Comparison of ENCODE assay signal across 10 mouse cellular contexts in the genomic region with DNA sequence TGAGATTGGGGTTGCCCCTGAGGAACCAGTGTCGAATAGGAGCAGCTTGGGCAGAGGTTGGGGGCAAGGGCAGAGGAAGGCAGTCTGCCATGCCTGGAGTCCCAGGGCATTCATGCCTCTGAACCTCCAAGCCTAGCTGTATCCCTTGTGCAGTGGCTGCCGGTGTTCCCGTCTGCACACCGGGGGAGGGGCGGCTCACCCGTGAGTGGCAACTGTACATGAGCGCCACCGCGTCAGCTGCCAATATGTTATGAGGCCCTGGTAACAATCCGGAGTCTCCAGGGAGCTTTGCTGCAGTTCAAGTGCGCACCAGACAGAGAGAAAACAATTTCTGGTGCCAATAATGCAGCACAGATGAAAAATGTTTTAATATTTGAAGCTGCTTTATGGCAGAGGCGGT.
DNase-seq lines count a peak whose midpoint lies in the region; ATAC-seq lines count a peak whose summit lies in the region.
"Had no signal": no experiment of that assay in that cellular context is flagged by ENCODE, and none has a peak within 500 bp of the region (broad histone marks: within the 10 kb centered on the region; RNA-seq: fewer than 3 reads in every experiment).

No protein-coding gene starts in this region.

- WGBS in forebrain, embryonic 12.5 days: 62% methylated on average over 12 of the region's 12 CpGs
- 89% methylated on average over 12 of the region's 12 CpGs for WGBS in forebrain, embryonic 10.5 days

- ATAC-seq in forebrain, embryonic 12.5 days (ENCODE audit: low FRiP score): peak; percentile 81

- H3K36me3 ChIP-seq in forebrain, embryonic 12.5 days (replicated peaks): no peaks in the 10 kb centered on the region
- no peaks in the 10 kb centered on the region for H3K36me3 ChIP-seq in forebrain, embryonic 10.5 days (replicated peaks)

- no peaks in the 10 kb centered on the region for H3K9me3 ChIP-seq in forebrain, embryonic 12.5 days
- H3K9me3 ChIP-seq in forebrain, embryonic 10.5 days: no peaks in the 10 kb centered on the region

- peaks cover 10% of the 10 kb centered on the region for H3K4me1 ChIP-seq in forebrain, embryonic 12.5 days
- H3K4me1 ChIP-seq in forebrain, embryonic 10.5 days: peaks cover 8% of the 10 kb centered on the region

- no peaks in the 10 kb centered on the region for H3K27me3 ChIP-seq in forebrain, embryonic 12.5 days
- H3K27me3 ChIP-seq in forebrain, embryonic 10.5 days (ENCODE audit: poor library complexity, severe bottlenecking): no peaks in the 10 kb centered on the region

- H3K9ac ChIP-seq in forebrain, embryonic 12.5 days: no peak overlapping the region

- H3K4me3 ChIP-seq in forebrain, embryonic 12.5 days (replicated peaks): no peak overlapping the region
- H3K4me3 ChIP-seq in forebrain, embryonic 10.5 days: no peak overlapping the region
- H3K4me3 ChIP-seq: left cerebral cortex, adult 2 months had no signal

- H3K4me2 ChIP-seq in forebrain, embryonic 12.5 days: no peak overlapping the region

- no peak for DNase-seq in forebrain, embryonic 10.5 days (ENCODE audit: extremely low spot score, low spot score)
- peak; percentile 45 for DNase-seq in testis, postnatal 10 days (ENCODE audit: low spot score)
- DNase-seq in testis, postnatal 14 days (ENCODE audit: low spot score): no peak
- DNase-seq in mesoderm, embryonic 11.5 days (ENCODE audit: low read depth, low spot score): peak; percentile 29
- DNase-seq in c-Kit-positive CD71-positive TER-119-positive erythroid progenitor cells, embryonic 14.5 days (ENCODE audit: low spot score): no peak
- no peak for DNase-seq in urinary bladder, adult 2 months (ENCODE audit: low spot score)
- no peak for DNase-seq in lung, postnatal 4 days
- DNase-seq: kidney, adult 8-10 months had no signal

- H3K27ac ChIP-seq in forebrain, embryonic 12.5 days: 0 out of 2 replicates have a peak overlapping the region, but pooled peaks have one; percentile 13
- H3K27ac ChIP-seq in forebrain, embryonic 10.5 days: no peak overlapping the region
- H3K27ac ChIP-seq: left cerebral cortex, adult 2 months had no signal

Comparison
In these comparisons a context has a peak if more than half of its experiments do, and no peak if none do; other contexts are left out.
1. DNase-seq: peak in testis, postnatal 10 days (single experiment) and mesoderm, embryonic 11.5 days (single experiment); none in forebrain, embryonic 10.5 days (single experiment), testis, postnatal 14 days (single experiment), c-Kit-positive CD71-positive TER-119-positive erythroid progenitor cells, embryonic 14.5 days (single experiment), urinary bladder, adult 2 months (single experiment) and lung, postnatal 4 days (0 of 2).